Mouse (Mus musculus): Measurements from ENCODE around the gene Zmat5. TPM values are rescaled to one million over a fixed set of nuclear protein-coding genes. Genes with fewer than 3 reads are reported as not detected.

Gene Zmat5
- 51.2 and 57.4 TPM in 2 replicates for polyA plus RNA-seq (2015; fragmentation: Nextera tagmentation; extraction: Ambion mirVana)

- Histone ChIP-seq H3K4me3 (peak within 1 kb of the TSS; percentile 80), H3K9ac (peak within 1 kb of the TSS; percentile 92), H3K4me2 (peak within 1 kb of the TSS; percentile 84), H3K4me1 (peaks cover 19% of the 10 kb centered on the region), H3K27me3 (replicated peaks) (no peaks in the 10 kb centered on the region), H3K36me3 (peaks cover 29% of the 10 kb centered on the region), H3K27ac (replicated peaks) (peak within 1 kb of the TSS; percentile 87), H3K9me3 (no peaks in the 10 kb centered on the region)
- WGBS = under 1% methylated on average over 47 of the region's 47 CpGs
- peak; percentile 92 for ATAC-seq (ENCODE audit: extremely low read depth, insufficient number of reproducible peaks, low FRiP score, low TSS enrichment)
These were observed at the start of gene Zmat5, which contains the start of gene Uqcr10 for GRCm38 (mm10) chr11:4704072-4704964. Gene Zmat5 (plus strand): TSS chr11:4704678. Gene Uqcr10 (minus strand): TSS chr11:4704342.

- H3K4me1 ChIP-seq = peaks cover 4% of the 10 kb centered on the region; the same call in 1 of the 2 replicates
- H3K9ac ChIP-seq = no peak overlapping the region
- no peak overlapping the region for H3K4me3 ChIP-seq
- peaks cover 83% of the 10 kb centered on the region for H3K36me3 ChIP-seq
- no peak; the same call in 1 of the 2 replicates for ATAC-seq (ENCODE audit: extremely low read depth, insufficient number of reproducible peaks, low FRiP score, low TSS enrichment)
- no peak overlapping the region for H3K27ac ChIP-seq (replicated peaks)
- 80% methylated on average over 1 of the region's 1 CpGs for whole genome bisulfite sequencing
- H3K4me2 ChIP-seq = no peak overlapping the region
- H3K9me3 ChIP-seq = no peaks in the 10 kb centered on the region
- no peaks in the 10 kb centered on the region for H3K27me3 ChIP-seq (replicated peaks)
These were observed 44.7 kb upstream of the Zmat5 start for GRCm38 (mm10) chr11:4659818-4660217.

- H3K27ac ChIP-seq (replicated peaks) = no peak overlapping the region
- peaks cover 4% of the 10 kb centered on the region; the same call in 1 of the 2 replicates for H3K4me1 ChIP-seq
- H3K4me2 ChIP-seq = no peak overlapping the region
- H3K36me3 ChIP-seq = peaks cover 77% of the 10 kb centered on the region
- no peak overlapping the region for H3K9ac ChIP-seq
- H3K9me3 ChIP-seq = no peaks in the 10 kb centered on the region
- no peak overlapping the region for H3K4me3 ChIP-seq
- H3K27me3 ChIP-seq (replicated peaks) = no peaks in the 10 kb centered on the region
- no peak for ATAC-seq (ENCODE audit: extremely low read depth, insufficient number of reproducible peaks, low FRiP score, low TSS enrichment)
- 70% methylated on average over 7 of the region's 7 CpGs for WGBS
These were observed 44.0 kb upstream of the Zmat5 start for GRCm38 (mm10) chr11:4660309-4661025.

GRCm38 (mm10) chr11:4661324-4661723 lies 43.2 kb upstream of the Zmat5 start:
- Histone ChIP-seq H3K27me3 (replicated peaks) (no peaks in the 10 kb centered on the region), H3K4me1 (peaks cover 4% of the 10 kb centered on the region; the same call in 1 of the 2 replicates), H3K36me3 (peaks cover 73% of the 10 kb centered on the region), H3K4me2 (no peak overlapping the region), H3K9ac (no peak overlapping the region), H3K4me3 (no peak overlapping the region), H3K9me3 (no peaks in the 10 kb centered on the region), H3K27ac (replicated peaks) (no peak overlapping the region)
- WGBS = 70% methylated on average over 4 of the region's 4 CpGs
- peak; percentile 66 for ATAC-seq (ENCODE audit: extremely low read depth, insufficient number of reproducible peaks, low FRiP score, low TSS enrichment)

- H3K36me3 ChIP-seq = peaks cover 70% of the 10 kb centered on the region
- WGBS = 85% methylated on average over 10 of the region's 10 CpGs
- no peaks in the 10 kb centered on the region for H3K27me3 ChIP-seq (replicated peaks)
- H3K27ac ChIP-seq (replicated peaks) = no peak overlapping the region
- H3K4me3 ChIP-seq = no peak overlapping the region
- no peak for ATAC-seq (ENCODE audit: extremely low read depth, insufficient number of reproducible peaks, low FRiP score, low TSS enrichment)
- H3K9ac ChIP-seq = no peak overlapping the region
- no peaks in the 10 kb centered on the region for H3K9me3 ChIP-seq
- no peak overlapping the region for H3K4me2 ChIP-seq
- H3K4me1 ChIP-seq = peaks cover 4% of the 10 kb centered on the region; the same call in 1 of the 2 replicates
These were observed 42.5 kb upstream of the Zmat5 start for GRCm38 (mm10) chr11:4661871-4662495.

- H3K4me1 ChIP-seq = peaks cover 4% of the 10 kb centered on the region; the same call in 1 of the 2 replicates
- WGBS = 85% methylated on average over 11 of the region's 11 CpGs
- peaks cover 71% of the 10 kb centered on the region for H3K36me3 ChIP-seq
- no peak for ATAC-seq (ENCODE audit: extremely low read depth, insufficient number of reproducible peaks, low FRiP score, low TSS enrichment)
- H3K27me3 ChIP-seq (replicated peaks) = no peaks in the 10 kb centered on the region
- H3K9ac ChIP-seq = no peak overlapping the region
- H3K9me3 ChIP-seq = no peaks in the 10 kb centered on the region
- no peak overlapping the region for H3K27ac ChIP-seq (replicated peaks)
- H3K4me2 ChIP-seq = no peak overlapping the region
- H3K4me3 ChIP-seq = no peak overlapping the region
These were observed 42.0 kb upstream of the Zmat5 start for GRCm38 (mm10) chr11:4662496-4662878.

GRCm38 (mm10) chr11:4671736-4672135 lies 32.7 kb upstream of the Zmat5 start:
- Histone ChIP-seq H3K9me3 (no peaks in the 10 kb centered on the region), H3K4me2 (no peak overlapping the region), H3K27me3 (replicated peaks) (no peaks in the 10 kb centered on the region), H3K4me3 (no peak overlapping the region), H3K27ac (replicated peaks) (no peak overlapping the region), H3K4me1 (peaks cover 15% of the 10 kb centered on the region), H3K9ac (no peak overlapping the region), H3K36me3 (peaks cover 76% of the 10 kb centered on the region)
- no peak; the same call in 1 of the 2 replicates for ATAC-seq (ENCODE audit: extremely low read depth, insufficient number of reproducible peaks, low FRiP score, low TSS enrichment)
- WGBS = 68% methylated on average over 4 of the region's 4 CpGs

GRCm38 (mm10) chr11:4674593-4674992 lies 29.9 kb upstream of the Zmat5 start:
- Histone ChIP-seq H3K36me3 (peaks cover 81% of the 10 kb centered on the region), H3K27ac (replicated peaks) (no peak overlapping the region), H3K4me2 (no peak overlapping the region), H3K4me3 (no peak overlapping the region), H3K9me3 (no peaks in the 10 kb centered on the region), H3K27me3 (replicated peaks) (no peaks in the 10 kb centered on the region), H3K9ac (no peak overlapping the region), H3K4me1 (peaks cover 23% of the 10 kb centered on the region)
- ATAC-seq (ENCODE audit: extremely low read depth, insufficient number of reproducible peaks, low FRiP score, low TSS enrichment) = no peak
- 96% methylated on average over 1 of the region's 1 CpGs for WGBS

GRCm38 (mm10) chr11:4675126-4675562 lies 29.3 kb upstream of the Zmat5 start:
- Histone ChIP-seq H3K9ac (no peak overlapping the region), H3K4me2 (no peak overlapping the region), H3K9me3 (no peaks in the 10 kb centered on the region), H3K4me1 (peaks cover 28% of the 10 kb centered on the region), H3K4me3 (no peak overlapping the region), H3K27me3 (replicated peaks) (no peaks in the 10 kb centered on the region), H3K36me3 (peaks cover 83% of the 10 kb centered on the region), H3K27ac (replicated peaks) (no peak overlapping the region)
- 85% methylated on average over 6 of the region's 6 CpGs for WGBS
- ATAC-seq (ENCODE audit: extremely low read depth, insufficient number of reproducible peaks, low FRiP score, low TSS enrichment) = no peak

GRCm38 (mm10) chr11:4675693-4676092 lies 28.8 kb upstream of the Zmat5 start:
- 87% methylated on average over 6 of the region's 6 CpGs for WGBS
- Histone ChIP-seq H3K4me1 (peaks cover 30% of the 10 kb centered on the region), H3K4me3 (no peak overlapping the region), H3K36me3 (peaks cover 81% of the 10 kb centered on the region), H3K27ac (replicated peaks) (no peak overlapping the region), H3K4me2 (no peak overlapping the region), H3K27me3 (replicated peaks) (no peaks in the 10 kb centered on the region), H3K9me3 (no peaks in the 10 kb centered on the region), H3K9ac (no peak overlapping the region)
- ATAC-seq (ENCODE audit: extremely low read depth, insufficient number of reproducible peaks, low FRiP score, low TSS enrichment) = no peak

Data from heart, embryonic 13.5 days (tissue).